Mouse (Mus musculus): ENCODE data around the gene Zdhhc7.

The Zdhhc7 gene

GRCm38 (mm10) chr8:120101068-120101972, at the start of gene Zdhhc7:
Gene Zdhhc7, minus strand, starts transcription at chr8:120101482.
- DNase-seq (ENCODE audit: low read depth, low spot score): peak; percentile 50

DNA sequence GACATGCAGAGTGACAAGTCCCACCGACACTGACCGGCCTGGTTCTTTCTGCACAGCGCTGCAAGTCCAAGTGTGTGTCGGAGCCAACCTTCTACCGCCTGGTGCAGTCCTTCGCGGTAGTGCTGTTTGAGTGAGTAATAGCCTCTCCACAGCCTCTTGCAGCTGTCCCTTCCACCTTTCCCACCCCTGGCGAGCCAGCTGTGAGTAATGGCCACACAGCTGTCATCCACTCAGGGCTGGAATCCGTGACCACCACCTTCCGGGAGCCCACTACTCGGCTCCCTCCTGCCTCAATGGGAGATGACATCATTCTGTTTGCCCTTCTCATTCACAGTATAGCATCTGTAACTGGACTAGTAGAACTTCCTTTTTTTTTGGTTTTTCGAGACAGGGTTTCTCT, 48.7 kb upstream of the Zdhhc7 start:
- DNase-seq (ENCODE audit: low read depth, low spot score): no peak

- DNase-seq (ENCODE audit: low read depth, low spot score): no peak
Measured at GRCm38 (mm10) chr8:120146051-120146450, 44.8 kb upstream of the Zdhhc7 start.

GRCm38 (mm10) chr8:120144652-120145301, 43.5 kb upstream of the Zdhhc7 start:
- DNase-seq (ENCODE audit: low read depth, low spot score): no peak

DNA sequence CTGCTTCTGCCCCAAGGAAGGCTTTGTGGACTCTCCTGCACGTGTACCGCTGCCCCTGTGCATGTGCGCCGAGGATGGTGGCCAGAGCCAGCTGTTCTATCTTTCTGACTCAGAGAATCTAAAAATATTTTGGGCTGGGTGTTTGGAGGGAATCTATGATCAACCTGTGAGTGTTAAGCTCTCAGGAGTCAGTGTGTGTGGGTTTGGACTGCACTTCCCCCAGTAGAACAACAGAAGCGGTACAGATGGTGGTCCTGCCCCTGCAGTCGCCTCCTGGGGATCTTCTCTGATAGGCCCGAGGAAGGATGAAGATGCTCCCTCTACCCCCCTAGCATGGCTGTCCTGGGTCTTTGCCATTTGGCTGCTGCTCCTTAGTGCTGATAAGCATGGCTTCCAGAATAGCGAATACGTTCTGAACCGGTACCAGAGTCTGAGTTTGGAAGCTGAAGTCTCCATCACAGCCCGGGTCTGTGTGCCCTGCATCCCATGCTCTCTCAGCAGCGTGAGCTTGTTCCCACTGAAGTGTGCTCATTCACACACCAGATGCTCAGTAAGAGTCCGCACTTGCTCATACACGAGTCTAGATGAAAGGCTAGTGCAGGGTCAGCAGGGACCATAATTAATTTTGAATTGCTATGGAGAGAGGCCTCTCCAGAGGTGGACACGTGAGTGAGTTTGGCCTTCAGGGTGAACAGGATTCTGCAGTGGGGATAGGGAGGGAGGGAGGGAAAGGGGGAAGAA, 42.8 kb upstream of the Zdhhc7 start:
- no peak for DNase-seq (ENCODE audit: low read depth, low spot score)

- no peak for DNase-seq (ENCODE audit: low read depth, low spot score)
Measured at GRCm38 (mm10) chr8:120140769-120141168, 39.5 kb upstream of the Zdhhc7 start.

GRCm38 (mm10) chr8:120138958-120139357, 37.7 kb upstream of the Zdhhc7 start:
- DNase-seq (ENCODE audit: low read depth, low spot score): no peak

DNA sequence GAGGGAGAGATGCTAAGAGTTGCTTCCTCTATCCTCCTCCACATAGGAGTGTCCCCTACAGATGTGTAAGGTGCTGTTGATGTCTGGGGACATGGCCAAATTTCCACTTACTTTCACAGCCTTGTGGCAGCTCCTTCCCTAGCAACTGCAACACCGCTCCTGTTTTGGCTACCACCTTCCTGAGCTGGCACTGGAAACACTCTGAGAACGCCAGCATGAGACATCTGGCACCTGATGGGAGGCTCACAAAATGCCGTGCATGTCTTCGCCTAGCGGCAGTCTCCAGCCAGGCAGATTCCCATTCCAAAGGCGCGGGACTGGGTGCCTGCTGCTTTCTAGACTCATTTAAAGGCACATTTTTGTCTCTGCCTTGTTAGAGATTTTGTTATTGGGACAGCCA, 35.3 kb upstream of the Zdhhc7 start:
- no peak for DNase-seq (ENCODE audit: low read depth, low spot score)

- DNase-seq (ENCODE audit: low read depth, low spot score): no peak
Measured at GRCm38 (mm10) chr8:120135687-120136086, 34.4 kb upstream of the Zdhhc7 start.

DNA sequence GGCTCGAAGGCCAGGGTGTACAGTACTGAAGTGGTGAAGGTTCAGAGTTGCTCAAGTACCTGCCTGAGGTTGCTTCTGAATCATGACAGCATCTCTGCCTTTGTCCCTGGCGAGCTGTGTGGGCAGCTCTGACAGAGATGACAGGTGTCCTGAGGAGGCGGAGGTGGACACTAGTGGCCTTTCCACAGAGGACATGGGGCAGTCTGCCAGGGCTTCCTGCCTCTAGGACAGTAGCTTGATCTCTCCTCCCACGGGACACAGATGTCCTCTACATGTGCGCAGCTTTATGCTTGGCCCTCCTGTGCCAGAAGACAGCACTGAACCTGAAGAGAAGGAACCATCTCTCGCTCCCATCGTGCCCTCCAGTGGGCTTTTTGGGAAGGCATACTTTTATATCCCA, 31.9 kb upstream of the Zdhhc7 start:
- DNase-seq (ENCODE audit: low read depth, low spot score): no peak

DNA sequence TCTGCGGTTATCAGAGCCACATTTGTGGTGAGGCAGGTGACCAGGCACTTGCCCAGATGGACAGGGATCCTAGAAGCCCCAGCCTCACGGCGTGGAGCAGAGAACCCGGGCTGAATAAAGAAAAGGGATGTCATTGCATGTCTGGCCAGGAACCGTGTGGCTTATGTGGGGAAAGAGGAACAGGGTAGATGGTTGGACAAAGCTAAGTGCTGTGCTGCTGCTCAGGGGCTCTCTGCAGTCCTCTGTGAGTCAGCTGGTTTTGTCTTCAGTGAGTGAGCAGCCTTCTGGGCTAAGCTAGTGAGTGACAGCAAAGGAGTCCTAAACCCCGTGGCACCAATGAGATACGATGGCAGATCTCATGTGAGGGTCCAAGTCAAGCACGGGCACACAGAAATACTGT, 29.9 kb upstream of the Zdhhc7 start:
- no peak for DNase-seq (ENCODE audit: low read depth, low spot score)

- DNase-seq (ENCODE audit: low read depth, low spot score): no peak
Measured at GRCm38 (mm10) chr8:120129547-120129946, 28.3 kb upstream of the Zdhhc7 start.

- no peak for DNase-seq (ENCODE audit: low read depth, low spot score)
Measured at GRCm38 (mm10) chr8:120126357-120127161, 25.3 kb upstream of the Zdhhc7 start.

GRCm38 (mm10) chr8:120124836-120125389, 23.6 kb upstream of the Zdhhc7 start:
- no peak for DNase-seq (ENCODE audit: low read depth, low spot score)

- no peak for DNase-seq (ENCODE audit: low read depth, low spot score)
Measured at GRCm38 (mm10) chr8:120124261-120124660, 23.0 kb upstream of the Zdhhc7 start.

GRCm38 (mm10) chr8:120120951-120121350, 19.7 kb upstream of the Zdhhc7 start:
- DNase-seq (ENCODE audit: low read depth, low spot score): no peak

DNA sequence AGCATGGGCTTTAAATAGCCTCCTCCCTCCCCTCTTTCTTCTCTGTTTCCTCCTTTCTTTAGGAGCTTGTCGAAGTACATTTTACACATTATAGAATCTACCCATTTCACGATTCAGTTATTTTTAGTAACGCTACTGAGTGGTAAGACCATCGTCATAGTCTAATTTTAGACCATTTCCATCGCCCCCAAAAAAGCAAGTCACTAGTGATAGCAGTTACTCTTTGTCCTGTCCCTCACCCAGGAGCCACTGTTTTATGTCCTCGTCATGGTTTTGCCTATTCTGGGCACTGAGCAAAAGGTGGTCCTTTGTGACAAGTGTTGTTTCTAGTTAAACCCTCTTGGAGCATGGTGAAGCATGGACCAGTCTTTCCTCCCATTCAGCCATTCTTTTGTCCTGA, 18.6 kb upstream of the Zdhhc7 start:
- DNase-seq (ENCODE audit: low read depth, low spot score): no peak

DNA sequence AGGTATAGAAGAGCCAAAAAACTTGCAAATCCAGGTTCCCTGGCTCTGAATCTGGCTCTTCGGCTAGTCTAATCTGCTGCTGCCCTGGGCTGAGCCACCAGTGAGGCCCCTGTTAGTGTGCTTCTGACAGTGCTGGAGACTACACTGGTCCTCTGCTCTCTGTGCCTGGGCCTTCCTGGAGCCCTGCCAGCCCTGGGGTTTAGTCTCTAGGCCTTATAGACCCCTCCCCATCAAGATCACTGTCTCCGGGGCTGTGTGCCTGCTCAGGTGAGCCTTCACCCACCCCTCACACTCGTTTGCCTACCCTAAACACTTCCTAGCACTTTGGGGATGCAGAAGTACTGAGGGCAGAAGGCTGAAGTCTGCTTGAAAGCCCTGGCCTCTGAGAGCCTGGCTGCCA, 18.1 kb upstream of the Zdhhc7 start:
- no peak for DNase-seq (ENCODE audit: low read depth, low spot score)

DNA sequence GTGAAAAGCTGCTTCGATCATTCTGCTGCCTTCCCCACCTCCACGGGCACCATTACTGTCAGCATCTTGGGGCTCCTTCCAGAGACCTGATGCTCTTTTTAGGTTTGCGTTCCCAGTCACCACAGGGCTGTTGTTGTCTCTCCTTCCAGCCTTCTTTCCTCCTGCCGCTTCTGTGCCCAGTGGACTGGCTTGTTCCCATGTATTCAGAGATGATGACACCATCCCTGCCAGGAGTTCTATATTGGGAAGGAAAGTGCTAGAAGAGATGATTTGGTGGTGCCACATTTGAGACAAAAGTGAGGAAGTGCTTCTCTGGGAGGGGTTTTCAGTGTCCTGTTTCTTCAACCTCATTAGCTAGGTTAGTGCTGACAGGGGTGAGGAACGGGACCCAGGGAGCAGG, 17.6 kb upstream of the Zdhhc7 start:
- no peak for DNase-seq (ENCODE audit: low read depth, low spot score)

DNA sequence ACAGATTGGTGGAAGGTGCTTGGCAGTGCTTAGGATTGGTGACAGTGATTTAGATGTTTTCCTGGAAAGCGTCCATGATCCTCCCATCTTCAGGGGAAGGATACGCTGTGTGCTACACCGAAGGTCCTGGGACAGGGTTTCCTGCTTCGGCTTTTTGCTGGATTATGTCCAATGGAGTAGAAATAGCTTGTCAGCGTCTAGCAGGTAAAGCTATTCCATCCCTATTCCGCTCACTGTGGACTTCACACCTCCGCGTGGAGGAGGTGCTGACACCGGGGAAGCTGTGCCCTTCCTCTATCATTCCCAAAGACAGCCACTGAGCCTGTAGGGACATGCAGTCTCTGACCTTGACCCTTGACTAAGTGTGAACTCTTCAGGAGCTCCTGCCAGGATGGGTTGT, 16.9 kb upstream of the Zdhhc7 start:
- DNase-seq (ENCODE audit: low read depth, low spot score): no peak

- no peak for DNase-seq (ENCODE audit: low read depth, low spot score)
Measured at GRCm38 (mm10) chr8:120116600-120116999, 15.3 kb upstream of the Zdhhc7 start.

All from c-Kit-negative CD71-positive TER-119-positive erythroid progenitor cells, embryonic 14.5 days (primary cell).